Mouse (Mus musculus) heart, adult 2 months (tissue): ENCODE results near the gene Prmt2.

Experiments used
- EP300 ChIP-seq: fragments of 200-500 bp; IDR thresholded peaks from 2 replicates; pipeline ENCODE4 v1.6.1; 2011; ENCODE audit warnings: low read depth, low read length, control low read depth; ENCODE audit not compliant: insufficient read depth
- POLR2A ChIP-seq: fragments of 200-500 bp; IDR thresholded peaks from 2 replicates; pipeline ENCODE4 v1.6.1; 2011; ENCODE audit warnings: mild to moderate bottlenecking, low read depth, low read length, control low read depth; ENCODE audit not compliant: insufficient read depth

GRCm38 (mm10) chr10:76209241-76209640, 28.4 kb downstream of the Prmt2 start:
- TF ChIP-seq POLR2A = no peak
- TF ChIP-seq EP300 = no peak
